Mouse (Mus musculus): ENCODE measurements around the gene App. TPM values are rescaled to one million over a fixed set of nuclear protein-coding genes. Genes with fewer than 3 reads are reported as not detected.

The App gene
- polyA plus RNA-seq, 1 experiment from 2014 or later = 146 TPM

- no peaks in the 10 kb centered on the region for H3K27me3 ChIP-seq (ENCODE audit: control insufficient read depth, insufficient read depth, low read length)
- no peak overlapping the region for H3K9ac ChIP-seq (replicated peaks; ENCODE audit: low read length)
- no peak for ATAC-seq (replicated peaks; ENCODE audit: insufficient number of reproducible peaks, low FRiP score, low TSS enrichment, low read depth)
- H3K27ac ChIP-seq (replicated peaks; ENCODE audit: low read depth, low read length) = no peak overlapping the region
- WGBS = 86% methylated on average over 1 of the region's 1 CpGs
- no peaks in the 10 kb centered on the region for H3K36me3 ChIP-seq (replicated peaks; ENCODE audit: control insufficient read depth, insufficient read depth, low read depth, low read length)
- DNase-seq (ENCODE audit: low spot score) = no peak
- H3K4me1 ChIP-seq (ENCODE audit: control insufficient read depth, insufficient read depth, low read length) = peaks cover 2% of the 10 kb centered on the region; the same call in 1 of the 2 replicates
- no peak overlapping the region for H3K4me3 ChIP-seq (ENCODE audit: low read depth, low read length)
- H3K4me2 ChIP-seq (ENCODE audit: low read depth, low read length) = no peak overlapping the region
- no peaks in the 10 kb centered on the region for H3K9me3 ChIP-seq (replicated peaks; ENCODE audit: control insufficient read depth, low read length)
Observed at GRCm38 (mm10) chr16:85149509-85149871, 24.1 kb downstream of the App start.

- no peak overlapping the region for H3K9ac ChIP-seq (replicated peaks; ENCODE audit: low read length)
- WGBS = 82% methylated on average over 9 of the region's 9 CpGs
- no peak for DNase-seq (ENCODE audit: low spot score)
Observed at GRCm38 (mm10) chr16:85148615-85149508, 24.7 kb downstream of the App start.

GRCm38 (mm10) chr16:85147440-85147839 is 26.1 kb downstream of the App start:
- no peak for ATAC-seq (replicated peaks; ENCODE audit: insufficient number of reproducible peaks, low FRiP score, low TSS enrichment, low read depth)
- Histone ChIP-seq H3K4me1 (ENCODE audit: control insufficient read depth, insufficient read depth, low read length) (peaks cover 2% of the 10 kb centered on the region; the same call in 1 of the 2 replicates), H3K9me3 (replicated peaks; ENCODE audit: control insufficient read depth, low read length) (no peaks in the 10 kb centered on the region), H3K36me3 (replicated peaks; ENCODE audit: control insufficient read depth, insufficient read depth, low read depth, low read length) (no peaks in the 10 kb centered on the region), H3K27ac (replicated peaks; ENCODE audit: low read depth, low read length) (no peak overlapping the region), H3K27me3 (ENCODE audit: control insufficient read depth, insufficient read depth, low read length) (no peaks in the 10 kb centered on the region), H3K9ac (replicated peaks; ENCODE audit: low read length) (no peak overlapping the region), H3K4me3 (ENCODE audit: low read depth, low read length) (no peak overlapping the region), H3K4me2 (ENCODE audit: low read depth, low read length) (no peak overlapping the region)
- DNase-seq (ENCODE audit: low spot score) = no peak
- 58% methylated on average over 4 of the region's 4 CpGs for WGBS

More at GRCm38 (mm10) chr16:85148615-85149508, 24.7 kb downstream of the App start:
- H3K9me3 ChIP-seq (replicated peaks; ENCODE audit: control insufficient read depth, low read length) = no peaks in the 10 kb centered on the region
- no peak for ATAC-seq (replicated peaks; ENCODE audit: insufficient number of reproducible peaks, low FRiP score, low TSS enrichment, low read depth)
- H3K27ac ChIP-seq (replicated peaks; ENCODE audit: low read depth, low read length) = no peak overlapping the region
- no peak overlapping the region for H3K4me3 ChIP-seq (ENCODE audit: low read depth, low read length)
- no peaks in the 10 kb centered on the region for H3K36me3 ChIP-seq (replicated peaks; ENCODE audit: control insufficient read depth, insufficient read depth, low read depth, low read length)
- no peak overlapping the region for H3K4me2 ChIP-seq (ENCODE audit: low read depth, low read length)
- H3K27me3 ChIP-seq (ENCODE audit: control insufficient read depth, insufficient read depth, low read length) = no peaks in the 10 kb centered on the region
- peaks cover 2% of the 10 kb centered on the region; the same call in 1 of the 2 replicates for H3K4me1 ChIP-seq (ENCODE audit: control insufficient read depth, insufficient read depth, low read length)

GRCm38 (mm10) chr16:85145771-85146178 is 27.8 kb downstream of the App start:
- Histone ChIP-seq H3K4me2 (ENCODE audit: low read depth, low read length) (no peak overlapping the region), H3K9ac (replicated peaks; ENCODE audit: low read length) (no peak overlapping the region), H3K4me1 (ENCODE audit: control insufficient read depth, insufficient read depth, low read length) (no peaks in the 10 kb centered on the region), H3K27ac (replicated peaks; ENCODE audit: low read depth, low read length) (no peak overlapping the region), H3K27me3 (ENCODE audit: control insufficient read depth, insufficient read depth, low read length) (no peaks in the 10 kb centered on the region), H3K4me3 (ENCODE audit: low read depth, low read length) (no peak overlapping the region), H3K36me3 (replicated peaks; ENCODE audit: control insufficient read depth, insufficient read depth, low read depth, low read length) (no peaks in the 10 kb centered on the region), H3K9me3 (replicated peaks; ENCODE audit: control insufficient read depth, low read length) (no peaks in the 10 kb centered on the region)
- no peak for ATAC-seq (replicated peaks; ENCODE audit: insufficient number of reproducible peaks, low FRiP score, low TSS enrichment, low read depth)
- no peak for DNase-seq (ENCODE audit: low spot score)
- 63% methylated on average over 11 of the region's 11 CpGs for WGBS

- DNase-seq (ENCODE audit: low spot score) (no peak), ATAC-seq (replicated peaks; ENCODE audit: insufficient number of reproducible peaks, low FRiP score, low TSS enrichment, low read depth) (no peak; the same call in 1 of the 2 replicates)
- Histone ChIP-seq H3K9me3 (replicated peaks; ENCODE audit: control insufficient read depth, low read length) (no peaks in the 10 kb centered on the region), H3K4me1 (ENCODE audit: control insufficient read depth, insufficient read depth, low read length) (no peaks in the 10 kb centered on the region), H3K36me3 (replicated peaks; ENCODE audit: control insufficient read depth, insufficient read depth, low read depth, low read length) (no peaks in the 10 kb centered on the region), H3K4me3 (ENCODE audit: low read depth, low read length) (no peak overlapping the region), H3K27ac (replicated peaks; ENCODE audit: low read depth, low read length) (no peak overlapping the region), H3K27me3 (ENCODE audit: control insufficient read depth, insufficient read depth, low read length) (no peaks in the 10 kb centered on the region), H3K9ac (replicated peaks; ENCODE audit: low read length) (no peak overlapping the region), H3K4me2 (ENCODE audit: low read depth, low read length) (no peak overlapping the region)
- WGBS = 75% methylated on average over 11 of the region's 11 CpGs
Observed at GRCm38 (mm10) chr16:85145369-85145768, 28.2 kb downstream of the App start.

GRCm38 (mm10) chr16:85144401-85144800 is 29.2 kb downstream of the App start:
- no peak for DNase-seq (ENCODE audit: low spot score)
- Histone ChIP-seq H3K27me3 (ENCODE audit: control insufficient read depth, insufficient read depth, low read length) (no peaks in the 10 kb centered on the region), H3K9me3 (replicated peaks; ENCODE audit: control insufficient read depth, low read length) (no peaks in the 10 kb centered on the region), H3K4me2 (ENCODE audit: low read depth, low read length) (no peak overlapping the region), H3K36me3 (replicated peaks; ENCODE audit: control insufficient read depth, insufficient read depth, low read depth, low read length) (no peaks in the 10 kb centered on the region), H3K27ac (replicated peaks; ENCODE audit: low read depth, low read length) (no peak overlapping the region), H3K4me1 (ENCODE audit: control insufficient read depth, insufficient read depth, low read length) (no peaks in the 10 kb centered on the region), H3K9ac (replicated peaks; ENCODE audit: low read length) (no peak overlapping the region), H3K4me3 (ENCODE audit: low read depth, low read length) (no peak overlapping the region)
- ATAC-seq (replicated peaks; ENCODE audit: insufficient number of reproducible peaks, low FRiP score, low TSS enrichment, low read depth) = no peak
- 89% methylated on average over 6 of the region's 6 CpGs for WGBS

- Histone ChIP-seq H3K27me3 (ENCODE audit: control insufficient read depth, insufficient read depth, low read length) (no peaks in the 10 kb centered on the region), H3K4me2 (ENCODE audit: low read depth, low read length) (no peak overlapping the region), H3K9me3 (replicated peaks; ENCODE audit: control insufficient read depth, low read length) (no peaks in the 10 kb centered on the region), H3K4me1 (ENCODE audit: control insufficient read depth, insufficient read depth, low read length) (no peaks in the 10 kb centered on the region), H3K36me3 (replicated peaks; ENCODE audit: control insufficient read depth, insufficient read depth, low read depth, low read length) (no peaks in the 10 kb centered on the region), H3K9ac (replicated peaks; ENCODE audit: low read length) (no peak overlapping the region), H3K27ac (replicated peaks; ENCODE audit: low read depth, low read length) (no peak overlapping the region), H3K4me3 (ENCODE audit: low read depth, low read length) (no peak overlapping the region)
- ATAC-seq (replicated peaks; ENCODE audit: insufficient number of reproducible peaks, low FRiP score, low TSS enrichment, low read depth) (no peak), DNase-seq (ENCODE audit: low spot score) (no peak)
- 93% methylated on average over 3 of the region's 3 CpGs for WGBS
Observed at GRCm38 (mm10) chr16:85143863-85144262, 29.7 kb downstream of the App start.

- H3K27me3 ChIP-seq (ENCODE audit: control insufficient read depth, insufficient read depth, low read length) = no peaks in the 10 kb centered on the region
- 58% methylated on average over 3 of the region's 3 CpGs for WGBS
- no peak overlapping the region for H3K4me2 ChIP-seq (ENCODE audit: low read depth, low read length)
- H3K4me1 ChIP-seq (ENCODE audit: control insufficient read depth, insufficient read depth, low read length) = no peaks in the 10 kb centered on the region
- no peak overlapping the region for H3K9ac ChIP-seq (replicated peaks; ENCODE audit: low read length)
- H3K36me3 ChIP-seq (replicated peaks; ENCODE audit: control insufficient read depth, insufficient read depth, low read depth, low read length) = no peaks in the 10 kb centered on the region
- no peaks in the 10 kb centered on the region for H3K9me3 ChIP-seq (replicated peaks; ENCODE audit: control insufficient read depth, low read length)
- DNase-seq (ENCODE audit: low spot score) (no peak), ATAC-seq (replicated peaks; ENCODE audit: insufficient number of reproducible peaks, low FRiP score, low TSS enrichment, low read depth) (no peak)
- H3K27ac ChIP-seq (replicated peaks; ENCODE audit: low read depth, low read length) = no peak overlapping the region
- no peak overlapping the region for H3K4me3 ChIP-seq (ENCODE audit: low read depth, low read length)
Observed at GRCm38 (mm10) chr16:85143188-85143587, 30.4 kb downstream of the App start.

Measured in embryonic facial prominence, embryonic 11.5 days (tissue).